Mouse (Mus musculus) myocyte (in vitro differentiated cells): ENCODE measurements around the gene Col9a3.

Source experiments
- CEBPB ChIP-seq: IDR thresholded peaks from 2 replicates; pipeline ENCODE4 v1.6.1; 2011; ENCODE audit warnings: mild to moderate bottlenecking, moderate library complexity; ENCODE audit not compliant: poor library complexity, insufficient read depth, severe bottlenecking
- E2F4 ChIP-seq: IDR thresholded peaks from one replicate; pipeline ENCODE4 v1.6.1; 2011; ENCODE audit warnings: mild to moderate bottlenecking, control low read depth, moderate library complexity; ENCODE audit not compliant: insufficient read depth
- MAX ChIP-seq: IDR thresholded peaks from one replicate; pipeline ENCODE4 v1.6.1; 2011; ENCODE audit warnings: low read depth, mild to moderate bottlenecking, control low read depth
- MYOD1 ChIP-seq, 3 experiments: IDR thresholded peaks; one replicate each; pipeline ENCODE4 v1.6.1; 2011; ENCODE audit warnings: control low read depth in 2 of 3, low read depth in 2 of 3, mild to moderate bottlenecking in 2 of 3, moderate library complexity in 1 of 3; ENCODE audit not compliant: insufficient read length in 2 of 3, control insufficient read depth in 1 of 3
- MYOG ChIP-seq, 3 experiments: IDR thresholded peaks; one replicate each; pipeline ENCODE4 v1.6.1; 2011; ENCODE audit warnings: control low read depth in 2 of 3, low read depth in 2 of 3, mild to moderate bottlenecking in 2 of 3; ENCODE audit not compliant: insufficient read length in 2 of 3, control insufficient read depth in 1 of 3, insufficient read depth in 1 of 3
- POLR2A ChIP-seq: IDR thresholded peaks from one replicate; pipeline ENCODE4 v1.6.1; 2011; ENCODE audit warnings: low read depth, mild to moderate bottlenecking, control low read depth, moderate library complexity; ENCODE audit not compliant: insufficient read length
- POLR2AphosphoS2 ChIP-seq: IDR thresholded peaks from one replicate; pipeline ENCODE4 v1.6.1; 2011; ENCODE audit warnings: low read depth, control low read depth; ENCODE audit not compliant: insufficient read length
- REST ChIP-seq: IDR thresholded peaks from one replicate; pipeline ENCODE4 v1.6.1; 2011; ENCODE audit warnings: mild to moderate bottlenecking, control low read depth, moderate library complexity; ENCODE audit not compliant: insufficient read depth, insufficient read length
- USF1 ChIP-seq: IDR thresholded peaks from one replicate; pipeline ENCODE4 v1.6.1; 2011; ENCODE audit warnings: low read depth, mild to moderate bottlenecking, control low read depth, moderate library complexity

GRCm38 (mm10) chr2:180578686-180579085, 18.9 kb upstream of the Col9a3 start:
- TF ChIP-seq MYOG (IDR thresholded peaks at IDR 0.05; ENCODE audit: control insufficient read depth in 1 of 3, insufficient read depth in 1 of 3, insufficient read length in 2 of 3, low read depth in 2 of 3) = no peak
- TF ChIP-seq POLR2AphosphoS2 = no peak
- TF ChIP-seq CEBPB = no peak
- no peak for TF ChIP-seq POLR2A
- TF ChIP-seq USF1 = no peak
- TF ChIP-seq MAX = no peak
- no peak for TF ChIP-seq MYOD1 (IDR thresholded peaks at IDR 0.05; ENCODE audit: control insufficient read depth in 1 of 3, insufficient read length in 2 of 3, low read depth in 2 of 3)
- TF ChIP-seq REST = no peak
- no peak for TF ChIP-seq E2F4
